ENCODE assay signal across 10 mouse cellular contexts in the genomic region with DNA sequence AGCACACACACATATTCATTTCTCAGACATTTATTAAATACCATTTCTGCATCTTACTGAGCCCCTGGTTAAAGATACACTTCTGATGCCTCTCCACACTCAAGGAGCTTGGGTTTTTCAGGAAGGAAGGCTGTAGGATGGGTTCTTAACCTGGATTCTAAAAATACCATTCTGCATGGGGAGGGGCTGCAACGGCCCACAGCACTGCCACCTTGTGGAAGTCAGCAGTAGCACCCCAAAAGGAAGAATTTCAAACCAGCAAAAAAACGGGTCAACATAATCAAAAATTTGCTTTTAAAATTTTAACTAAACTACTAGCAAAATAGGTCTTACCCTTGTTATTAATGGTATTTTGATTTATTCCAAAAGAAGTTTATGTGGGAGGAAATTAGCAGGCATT. TPM values are rescaled to one million over a fixed set of nuclear protein-coding genes. Genes with fewer than 3 reads are reported as not detected.
A peak's percentile ranks its signal among the peaks of the same experiment; 100 is the strongest.
DNase-seq lines count a peak whose midpoint lies in the region; ATAC-seq and TF ChIP-seq lines count a peak whose summit lies in the region.
"Had no signal": no experiment of that assay in that cellular context is flagged by ENCODE, and none has a peak within 500 bp of the region (broad histone marks: within the 10 kb centered on the region; RNA-seq: fewer than 3 reads in every experiment).

No protein-coding gene starts in this region.

- no peaks in the 10 kb centered on the region; the same call in 1 of the 2 replicates for H3K4me1 ChIP-seq in lung, adult 2 months (ENCODE audit: control insufficient read depth, insufficient read depth, low read length)
- H3K4me1 ChIP-seq in kidney, embryonic 16.5 days (ENCODE audit: insufficient read depth, low read length) = no peaks in the 10 kb centered on the region
- H3K4me1 ChIP-seq: heart, embryonic 15.5 days; megakaryocyte, embryonic 14.5 days had no signal

- H3K27ac ChIP-seq in kidney, embryonic 16.5 days (ENCODE audit: low read length) = no peak overlapping the region
- H3K27ac ChIP-seq: heart, embryonic 15.5 days had no signal

- peak; percentile 19 for DNase-seq in embryo, embryonic 10.5 days (ENCODE audit: low spot score)
- no peak for DNase-seq in embryo, embryonic 10 days (ENCODE audit: low spot score)
- DNase-seq in lung, adult 2 months = no peak
- no peak for DNase-seq in lung, postnatal 25 days (ENCODE audit: low spot score)
- DNase-seq in gastrocnemius, postnatal 25 days = no peak

- TF ChIP-seq CTCF in lung, adult 2 months (IDR thresholded peaks at IDR 0.05; ENCODE audit: insufficient read depth, low read length) = peak; percentile 68

- peak; percentile 52 for ATAC-seq in activated CD4-positive, CD25-positive, alpha-beta regulatory T cell, adult 4 months
- peak; percentile 77 for ATAC-seq in megakaryocyte, adult 5-6 weeks (ENCODE audit: poor library complexity, severe bottlenecking)
- no peak for ATAC-seq in kidney, embryonic 16.5 days (ENCODE audit: low FRiP score, low TSS enrichment)

- 9% methylated on average over 2 of the region's 2 CpGs for WGBS in lung, adult 2 months
- 32% methylated on average over 2 of the region's 2 CpGs for WGBS in kidney, embryonic 16.5 days

- H3K9ac ChIP-seq in kidney, embryonic 16.5 days (replicated peaks; ENCODE audit: low read length) = no peak overlapping the region
- H3K9ac ChIP-seq: heart, embryonic 15.5 days had no signal

- no peak for TF ChIP-seq POLR2A in lung, adult 2 months (IDR thresholded peaks at IDR 0.05; ENCODE audit: borderline replicate concordance, extremely low read depth, low read depth, low read length)

- no peak overlapping the region for H3K4me3 ChIP-seq in lung, adult 2 months (replicated peaks; ENCODE audit: extremely low read depth, low read depth, low read length)
- H3K4me3 ChIP-seq in kidney, embryonic 16.5 days (ENCODE audit: low read length) = no peak overlapping the region
- H3K4me3 ChIP-seq: heart, embryonic 15.5 days had no signal

- H3K36me3 ChIP-seq in kidney, embryonic 16.5 days (ENCODE audit: insufficient read depth, low read length) = no peaks in the 10 kb centered on the region
- H3K36me3 ChIP-seq: heart, embryonic 15.5 days had no signal

- H3K9me3 ChIP-seq in kidney, embryonic 16.5 days (ENCODE audit: low read length) = no peaks in the 10 kb centered on the region
- H3K9me3 ChIP-seq: heart, embryonic 15.5 days; megakaryocyte, embryonic 14.5 days had no signal

- no peak overlapping the region for H3K4me2 ChIP-seq in kidney, embryonic 16.5 days (replicated peaks; ENCODE audit: low read depth, low read length)
- H3K4me2 ChIP-seq: heart, embryonic 15.5 days had no signal

- H3K27me3 ChIP-seq in kidney, embryonic 16.5 days (ENCODE audit: insufficient read depth, low read length) = no peaks in the 10 kb centered on the region

RNA-seq across cellular contexts. Expression of a gene that starts 47.2 kb away (rescaled TPM):
- 22.8 and 26.0 TPM in 2 replicates for polyA plus RNA-seq in lung, adult 2 months (2012; rRNA removed)
- 1 to 10 TPM; 6.9 to 8.0 TPM for polyA plus RNA-seq in activated CD4-positive, CD25-positive, alpha-beta regulatory T cell, adult 4 months (2017; shearing (Covaris generic))
- 94.6 and 95.0 TPM in 2 replicates for total RNA-seq in megakaryocyte, adult 5-6 weeks (2015)
- total RNA-seq in megakaryocyte, adult 5-6 weeks (2017) = 21.8 and 28.0 TPM in 2 replicates
- total RNA-seq in gastrocnemius, postnatal 25 days (2021) = 1 to 10 TPM; 3.7 to 4.2 TPM
- 13.4 and 15.9 TPM in 2 replicates for polyA plus RNA-seq in kidney, embryonic 16.5 days (2015; fragmentation: Nextera tagmentation; extraction: Ambion mirVana)

RNA-seq across cellular contexts. Expression of a gene that starts 50.0 kb away (rescaled TPM):
- polyA plus RNA-seq in lung, adult 2 months (2012; rRNA removed) = 0.03 and 0.06 TPM in 2 replicates
- not detected for polyA plus RNA-seq in activated CD4-positive, CD25-positive, alpha-beta regulatory T cell, adult 4 months (2017; shearing (Covaris generic))
- total RNA-seq in megakaryocyte, adult 5-6 weeks (2015) = not detected in 2 replicates
- not detected in 2 replicates for total RNA-seq in megakaryocyte, adult 5-6 weeks (2017)
- not detected for total RNA-seq in gastrocnemius, postnatal 25 days (2021)
- polyA plus RNA-seq in kidney, embryonic 16.5 days (2015; fragmentation: Nextera tagmentation; extraction: Ambion mirVana) = 2.6 TPM in 2 replicates

RNA-seq across cellular contexts. Expression of a gene that starts 50.1 kb away (rescaled TPM):
- polyA plus RNA-seq in lung, adult 2 months (2012; rRNA removed) = 0.07 TPM in 1 of 2 replicates, not detected in the other
- polyA plus RNA-seq in activated CD4-positive, CD25-positive, alpha-beta regulatory T cell, adult 4 months (2017; shearing (Covaris generic)) = under 1 TPM in 1 of 2 experiments, not detected in 1; 0.22 TPM
- total RNA-seq in megakaryocyte, adult 5-6 weeks (2015) = not detected in 2 replicates
- total RNA-seq in megakaryocyte, adult 5-6 weeks (2017) = not detected in 2 replicates
- not detected for total RNA-seq in gastrocnemius, postnatal 25 days (2021)
- polyA plus RNA-seq in kidney, embryonic 16.5 days (2015; fragmentation: Nextera tagmentation; extraction: Ambion mirVana) = 9.5 and 10.8 TPM in 2 replicates
- polyA plus RNA-seq: heart, embryonic 15.5 days had no signal
